Mouse (Mus musculus): ENCODE measurements around the gene Serpina3c. TPM values are rescaled to one million over a fixed set of nuclear protein-coding genes. Genes with fewer than 3 reads are reported as not detected.
"Not testable (repeated sequence)": the region's sequence is repeated elsewhere in the genome, so short reads cannot be mapped to it uniquely, and the experiment has no call there.

The Serpina3c gene
- polyA plus RNA-seq, 1 experiment from 2014 or later, result 0.13 TPM

DNA sequence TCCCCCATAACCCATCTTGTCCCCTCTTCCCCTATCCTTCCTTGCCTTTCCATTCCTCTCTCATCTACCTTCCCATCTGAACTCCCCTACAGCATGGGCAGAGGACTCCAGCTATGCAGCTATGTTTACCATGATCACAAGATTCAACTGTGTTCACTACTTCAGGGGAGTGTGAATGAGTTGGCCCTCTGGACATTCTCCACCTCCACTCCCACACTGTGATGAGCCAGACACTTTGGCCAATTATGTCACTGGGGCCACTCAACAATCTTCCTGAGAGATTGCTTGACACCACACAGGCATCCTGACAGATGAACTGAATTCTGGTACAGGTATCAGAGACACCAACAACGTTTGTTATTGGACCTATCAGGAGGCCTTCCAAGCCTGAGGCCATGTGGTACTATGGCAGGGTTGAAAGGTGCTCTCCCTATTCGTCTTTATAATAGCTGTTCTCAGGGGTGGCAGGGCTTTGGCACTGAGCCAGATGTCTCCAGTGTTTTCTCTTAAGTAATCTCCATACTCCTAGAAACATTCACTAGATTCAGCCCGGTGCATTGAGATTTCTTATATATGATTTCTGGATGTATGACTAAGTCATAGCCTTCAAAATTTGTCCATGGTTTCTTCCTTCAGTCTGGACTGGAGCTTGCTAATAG lies 38.6 kb downstream of the Serpina3c start:
- ATAC-seq (ENCODE audit: insufficient number of reproducible peaks, low FRiP score), result no peak
- peaks cover 7% of the 10 kb centered on the region for H3K27me3 ChIP-seq (replicated peaks)
- H3K36me3 ChIP-seq, result no peaks in the 10 kb centered on the region
- no peak overlapping the region for H3K4me2 ChIP-seq
- H3K4me1 ChIP-seq (replicated peaks), result no peaks in the 10 kb centered on the region
- no peaks in the 10 kb centered on the region for H3K9me3 ChIP-seq (replicated peaks)
- no peak overlapping the region for H3K9ac ChIP-seq
- H3K4me3 ChIP-seq, result no peak overlapping the region
- no peak overlapping the region for H3K27ac ChIP-seq (ENCODE audit: poor library complexity, severe bottlenecking)
- 45% methylated on average over 3 of the region's 3 CpGs for WGBS

GRCm38 (mm10) chr12:104112333-104112732 lies 41.3 kb downstream of the Serpina3c start, which contains the start of gene Serpina3a:
Gene Serpina3a, plus strand, starts transcription at chr12:104112724.
- H3K9me3 ChIP-seq (replicated peaks); H3K4me1 ChIP-seq (replicated peaks); H3K4me2 ChIP-seq; H3K9ac ChIP-seq; H3K27me3 ChIP-seq (replicated peaks); H3K36me3 ChIP-seq; H3K4me3 ChIP-seq; ATAC-seq (ENCODE audit: insufficient number of reproducible peaks, low FRiP score); H3K27ac ChIP-seq (ENCODE audit: poor library complexity, severe bottlenecking): not testable (repeated sequence)
- 87% methylated on average over 11 of the region's 11 CpGs for WGBS

GRCm38 (mm10) chr12:104108507-104108906 lies 45.2 kb downstream of the Serpina3c start:
- no peaks in the 10 kb centered on the region for H3K36me3 ChIP-seq
- ATAC-seq (ENCODE audit: insufficient number of reproducible peaks, low FRiP score), result no peak
- H3K27me3 ChIP-seq (replicated peaks), result no peaks in the 10 kb centered on the region
- no peaks in the 10 kb centered on the region for H3K9me3 ChIP-seq (replicated peaks)
- no peak overlapping the region for H3K4me3 ChIP-seq
- no peak overlapping the region for H3K9ac ChIP-seq
- H3K4me1 ChIP-seq (replicated peaks), result no peaks in the 10 kb centered on the region
- WGBS, result 72% methylated on average over 2 of the region's 2 CpGs
- no peak overlapping the region for H3K27ac ChIP-seq (ENCODE audit: poor library complexity, severe bottlenecking)
- H3K4me2 ChIP-seq, result no peak overlapping the region

- H3K36me3 ChIP-seq, result no peaks in the 10 kb centered on the region
- no peak for ATAC-seq (ENCODE audit: insufficient number of reproducible peaks, low FRiP score)
Observed at GRCm38 (mm10) chr12:104106919-104107318, 46.8 kb downstream of the Serpina3c start.

GRCm38 (mm10) chr12:104105847-104106246 lies 47.8 kb downstream of the Serpina3c start:
- Histone ChIP-seq H3K4me1 (replicated peaks) (0 out of 2 replicates have a peak, but pooled peaks cover 3% of the 10 kb centered on the region), H3K36me3 (no peaks in the 10 kb centered on the region), H3K27me3 (replicated peaks) (no peaks in the 10 kb centered on the region), H3K9ac (no peak overlapping the region), H3K27ac (ENCODE audit: poor library complexity, severe bottlenecking) (no peak overlapping the region), H3K9me3 (replicated peaks) (0 out of 2 replicates have a peak, but pooled peaks cover 5% of the 10 kb centered on the region), H3K4me2 (no peak overlapping the region), H3K4me3 (no peak overlapping the region)
- no peak for ATAC-seq (ENCODE audit: insufficient number of reproducible peaks, low FRiP score)

More at GRCm38 (mm10) chr12:104106919-104107318, 46.8 kb downstream of the Serpina3c start:
- Histone ChIP-seq H3K27me3 (replicated peaks) (no peaks in the 10 kb centered on the region), H3K27ac (ENCODE audit: poor library complexity, severe bottlenecking) (no peak overlapping the region), H3K4me3 (no peak overlapping the region), H3K4me2 (no peak overlapping the region), H3K9ac (no peak overlapping the region), H3K4me1 (replicated peaks) (0 out of 2 replicates have a peak, but pooled peaks cover 3% of the 10 kb centered on the region), H3K9me3 (replicated peaks) (0 out of 2 replicates have a peak, but pooled peaks cover 5% of the 10 kb centered on the region)

DNA sequence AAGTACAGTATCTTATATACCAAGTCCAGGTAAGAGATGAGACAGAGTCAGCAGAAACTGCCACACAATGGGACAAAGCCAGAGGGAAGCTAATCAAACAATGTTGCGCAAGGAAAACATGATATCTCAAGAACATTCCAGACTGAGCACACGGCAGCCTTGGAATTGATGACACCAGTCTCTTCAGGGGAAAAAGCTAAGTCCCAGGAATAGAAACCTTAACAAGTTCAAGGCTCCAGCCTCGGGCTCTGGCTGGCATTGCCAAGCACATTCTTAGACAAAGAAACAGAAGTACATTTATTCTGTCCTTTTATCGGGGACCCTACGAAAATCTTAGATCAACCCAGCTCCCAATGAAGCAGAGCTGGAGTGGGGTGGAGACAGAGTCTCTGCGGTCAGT lies 52.9 kb downstream of the Serpina3c start, which contains the start of gene Serpina5:
Gene Serpina5 (plus strand): TSS at position 346 of the 400 bp plus-strand sequence.
- 74% methylated on average over 6 of the region's 6 CpGs for WGBS
- Histone ChIP-seq H3K27ac (ENCODE audit: poor library complexity, severe bottlenecking) (no peak within 1 kb of the TSS), H3K4me2 (no peak within 1 kb of the TSS), H3K4me3 (no peak within 1 kb of the TSS), H3K4me1 (replicated peaks) (0 out of 2 replicates have a peak, but pooled peaks cover 3% of the 10 kb centered on the region), H3K9me3 (replicated peaks) (0 out of 2 replicates have a peak, but pooled peaks cover 5% of the 10 kb centered on the region), H3K36me3 (no peaks in the 10 kb centered on the region), H3K27me3 (replicated peaks) (no peaks in the 10 kb centered on the region), H3K9ac (no peak within 1 kb of the TSS)
- ATAC-seq (ENCODE audit: insufficient number of reproducible peaks, low FRiP score), result no peak

Other genes with a start within 250 kb of the Serpina3c start
- 0.34 TPM in 1 of 2 replicates, not detected in the other for gene Serpina1c, start 249.0 kb downstream of the Serpina3c start, polyA plus RNA-seq (2016; fragmentation: Nextera tagmentation; extraction: Ambion mirVana)
- 0.17 and 0.32 TPM in 2 replicates for gene Serpina1e, start 194.9 kb downstream of the Serpina3c start, polyA plus RNA-seq (2016; fragmentation: Nextera tagmentation; extraction: Ambion mirVana)
- gene Serpina11, start 163.9 kb downstream of the Serpina3c start, polyA plus RNA-seq (2016; fragmentation: Nextera tagmentation; extraction: Ambion mirVana), result not detected in 2 replicates
- gene Serpina9, start 140.1 kb downstream of the Serpina3c start, polyA plus RNA-seq (2016; fragmentation: Nextera tagmentation; extraction: Ambion mirVana), result 0.17 and 0.28 TPM in 2 replicates
- gene Serpina12, start 109.4 kb downstream of the Serpina3c start, polyA plus RNA-seq (2016; fragmentation: Nextera tagmentation; extraction: Ambion mirVana), result not detected in 2 replicates
- gene Serpina5, start 52.8 kb downstream of the Serpina3c start, polyA plus RNA-seq (2016; fragmentation: Nextera tagmentation; extraction: Ambion mirVana), result not detected in 2 replicates
- gene Serpina3a, start 41.1 kb downstream of the Serpina3c start, polyA plus RNA-seq (2016; fragmentation: Nextera tagmentation; extraction: Ambion mirVana), result not detected in 2 replicates
- gene Serpina3b, start 25.9 kb downstream of the Serpina3c start, polyA plus RNA-seq (2016; fragmentation: Nextera tagmentation; extraction: Ambion mirVana), result 0.09 and 0.10 TPM in 2 replicates
- 0.09 TPM in 1 of 2 replicates, not detected in the other for gene Serpina3f, start 60.7 kb upstream of the Serpina3c start, polyA plus RNA-seq (2016; fragmentation: Nextera tagmentation; extraction: Ambion mirVana)
- gene Serpina3g, start 82.4 kb upstream of the Serpina3c start, polyA plus RNA-seq (2016; fragmentation: Nextera tagmentation; extraction: Ambion mirVana), result 1.3 and 1.4 TPM in 2 replicates
- gene Serpina3i, start 109.3 kb upstream of the Serpina3c start, polyA plus RNA-seq (2016; fragmentation: Nextera tagmentation; extraction: Ambion mirVana), result 0.12 and 0.32 TPM in 2 replicates
- not detected in 2 replicates for gene Serpina3j, start 160.7 kb upstream of the Serpina3c start, polyA plus RNA-seq (2016; fragmentation: Nextera tagmentation; extraction: Ambion mirVana)
- not detected in 2 replicates for gene Serpina3k, start 184.6 kb upstream of the Serpina3c start, polyA plus RNA-seq (2016; fragmentation: Nextera tagmentation; extraction: Ambion mirVana)
- not detected in 2 replicates for gene Serpina3m, start 184.6 kb upstream of the Serpina3c start, polyA plus RNA-seq (2016; fragmentation: Nextera tagmentation; extraction: Ambion mirVana)